Mouse (Mus musculus) subcutaneous adipose tissue, adult 2 months (tissue): ENCODE data around the gene Tchhl1. TPM values are rescaled to one million over a fixed set of nuclear protein-coding genes. Genes with fewer than 3 reads are reported as not detected.

Experiments used
- polyA plus RNA-seq: library from polyadenylated mRNA; depleted of rRNA; stranded (reverse); fragments of >200 nt; gene quantifications from 2 replicates; pipeline ENCODE4 v1.2.3, GENCODE M21; 2012; ENCODE audit warnings: low replicate concordance; rRNA removed

Gene Tchhl1
- polyA plus RNA-seq: not detected in 2 replicates

DNA sequence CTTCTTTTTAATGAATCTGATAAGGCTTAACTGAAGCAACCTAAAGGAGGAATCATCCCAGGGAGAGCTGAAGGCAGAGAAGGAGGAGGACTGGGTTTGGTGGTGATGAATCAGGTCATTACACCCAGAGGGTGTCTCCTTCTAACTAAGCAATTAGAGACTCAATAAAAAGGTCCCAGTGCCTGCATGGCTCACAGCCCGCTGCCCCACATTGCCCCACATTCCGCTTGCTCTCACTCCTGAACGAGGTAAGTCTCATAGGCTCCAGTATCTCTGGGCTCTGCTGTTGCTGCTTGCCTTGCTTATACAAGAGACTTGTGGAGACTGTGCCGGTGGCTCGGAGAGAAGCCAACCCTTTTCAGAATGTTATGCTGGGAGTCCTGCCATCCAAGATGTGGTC lies at the start of gene Tchhl1:
Gene Tchhl1 (plus strand): TSS at position 194 of the 400 bp plus-strand sequence.

DNA sequence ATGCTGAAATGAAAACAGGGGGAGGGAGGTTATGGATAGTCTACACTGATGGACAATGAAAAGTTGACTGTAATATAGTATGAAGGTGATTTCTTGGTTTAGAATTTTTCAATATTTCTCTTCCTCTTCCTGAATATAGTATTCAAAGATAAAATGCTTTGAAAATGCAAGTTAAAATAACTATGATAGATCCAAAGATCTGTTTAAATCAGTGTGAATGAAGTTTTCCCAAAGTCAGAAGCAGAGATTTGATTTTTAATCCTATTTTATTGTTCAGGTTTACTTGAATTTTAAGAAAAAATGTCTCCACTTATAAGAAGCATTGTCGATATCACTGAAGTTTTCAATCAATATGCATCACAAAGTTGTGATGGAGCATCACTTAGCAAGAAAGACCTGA lies 26.5 kb upstream of the Tchhl1 start, which contains the start of gene Tchh:
Gene Tchh (plus strand): TSS at position 301 of the 400 bp plus-strand sequence.

DNA sequence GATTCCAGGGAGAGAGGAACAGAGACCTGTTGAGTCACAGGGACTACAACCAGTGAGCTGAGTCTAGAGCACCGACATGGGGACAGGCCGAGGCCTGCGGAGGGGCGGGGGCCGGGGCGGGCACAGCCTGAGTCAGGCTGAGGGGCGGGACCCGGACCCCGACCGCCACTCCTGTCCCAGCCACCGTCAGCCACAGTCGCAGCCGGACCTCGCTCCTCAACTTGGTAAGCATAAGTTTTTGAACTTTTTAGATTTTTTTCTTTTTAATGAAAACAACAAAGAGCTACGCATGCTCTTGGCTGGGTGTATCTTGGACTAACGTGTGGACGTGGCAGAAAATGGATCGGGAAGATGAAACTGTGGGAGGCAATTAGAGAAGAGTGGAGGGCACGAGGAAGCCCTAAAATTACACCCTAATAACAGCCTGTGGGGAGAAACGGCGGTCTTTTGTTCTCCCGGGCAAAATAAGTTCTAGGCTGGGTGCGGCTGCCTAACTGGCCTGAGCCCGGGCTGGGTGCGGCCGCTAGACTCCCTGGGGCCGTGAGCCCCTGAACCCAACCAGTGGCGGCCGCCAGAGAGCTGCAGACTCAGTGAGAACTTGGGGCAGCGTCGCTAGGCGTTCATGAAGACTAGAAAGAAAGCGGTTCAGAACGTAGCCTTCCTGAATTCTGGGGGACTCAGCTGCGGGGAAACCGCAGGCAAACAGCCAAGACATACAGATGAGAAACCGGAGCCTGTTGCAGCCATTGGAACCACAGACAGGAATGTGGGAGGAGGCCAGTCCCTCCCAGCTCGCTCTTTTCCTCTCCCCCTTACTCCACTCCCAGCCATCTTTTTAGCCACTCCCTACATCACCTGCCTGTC lies 52.0 kb downstream of the Tchhl1 start, which contains the start of gene S100a11:
Gene S100a11 (plus strand): TSS at position 159 of the 864 bp plus-strand sequence.

Other genes with a start within 250 kb of the Tchhl1 start
- gene Flg, start 195.2 kb upstream of the Tchhl1 start, polyA plus RNA-seq: not detected in 2 replicates
- 0.01 TPM in 1 of 2 replicates, not detected in the other for gene Hrnr, start 149.0 kb upstream of the Tchhl1 start, polyA plus RNA-seq
- gene Rptn, start 75.1 kb upstream of the Tchhl1 start, polyA plus RNA-seq: not detected in 2 replicates
- 0.22 TPM in 1 of 2 replicates, not detected in the other for gene Tchh, start 26.4 kb upstream of the Tchhl1 start, polyA plus RNA-seq
- gene S100a11, start 51.7 kb downstream of the Tchhl1 start, polyA plus RNA-seq: 525 and 1,402 TPM in 2 replicates
- gene S100a10, start 86.3 kb downstream of the Tchhl1 start, polyA plus RNA-seq: 197 and 244 TPM in 2 replicates
- not detected in 2 replicates for gene Tdpoz2, start 183.9 kb downstream of the Tchhl1 start, polyA plus RNA-seq
- gene Tdpoz1, start 207.6 kb downstream of the Tchhl1 start, polyA plus RNA-seq: not detected in 2 replicates
- gene Gm37596, start 224.3 kb downstream of the Tchhl1 start, polyA plus RNA-seq: not detected in 2 replicates